Mouse (Mus musculus): ENCODE measurements around the gene Kif1b.

DNA sequence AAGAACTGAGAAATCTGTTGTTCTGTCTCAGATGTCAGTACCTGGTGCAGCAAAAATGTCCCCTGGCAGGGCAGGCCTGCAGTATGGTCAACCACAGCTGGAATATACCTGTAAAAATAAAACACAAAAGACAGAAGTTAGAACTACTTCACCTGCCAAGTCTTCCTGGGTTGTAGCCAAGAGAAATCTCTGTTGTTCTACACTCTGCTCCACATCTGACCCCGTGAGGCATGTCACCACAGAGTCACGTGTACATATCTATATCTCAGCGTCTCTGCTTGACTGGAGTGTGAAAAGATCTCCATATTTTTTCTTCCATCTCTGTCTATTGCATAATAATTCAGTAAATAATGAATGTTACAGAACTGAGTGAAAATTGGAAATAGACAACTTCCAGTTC is 105.0 kb downstream of the Kif1b start:
- TF ChIP-seq CEBPB (IDR thresholded peaks at IDR 0.05; ENCODE audit: low read depth) (no peak), CTCF (IDR thresholded peaks at IDR 0.05; ENCODE audit: control insufficient read depth, insufficient read depth, insufficient read length) (no peak), MAX (IDR thresholded peaks at IDR 0.05) (no peak)

Measured in C2C12 (cell line).